Mouse (Mus musculus) CD8-positive naive resting alpha-beta T cell, adult 2 months (primary cell): ENCODE measurements around the gene Tmem233.

ENCODE experiments used
- DNase-seq, 2 experiments: peaks; one replicate each; pipeline ENCODE4 v3.0.0; 2022; ENCODE audit warnings: low read depth in 2 of 2, low spot score in 2 of 2

Tmem233 gene

GRCm38 (mm10) chr5:116006324-116007099 lies 76.5 kb downstream of the Tmem233 start:
- DNase-seq = no peak

GRCm38 (mm10) chr5:116004271-116004670 lies 78.8 kb downstream of the Tmem233 start:
- DNase-seq = no peak

GRCm38 (mm10) chr5:116003825-116004224 lies 79.2 kb downstream of the Tmem233 start:
- DNase-seq = no peak

GRCm38 (mm10) chr5:116003154-116003553 lies 79.9 kb downstream of the Tmem233 start:
- DNase-seq = no peak

GRCm38 (mm10) chr5:115997376-115997775 lies 85.7 kb downstream of the Tmem233 start:
- no peak for DNase-seq

- no peak for DNase-seq
Observed at GRCm38 (mm10) chr5:115994101-115994500, 88.9 kb downstream of the Tmem233 start.

GRCm38 (mm10) chr5:115991717-115992116 lies 91.3 kb downstream of the Tmem233 start:
- DNase-seq = no peak
